Mouse (Mus musculus): ENCODE results near the gene Tmub1.
A peak's percentile ranks its signal among the peaks of the same experiment; 100 is the strongest.
"Not testable (repeated sequence)": the region's sequence is repeated elsewhere in the genome, so short reads cannot be mapped to it uniquely, and the experiment has no call there.

Gene Tmub1

DNA sequence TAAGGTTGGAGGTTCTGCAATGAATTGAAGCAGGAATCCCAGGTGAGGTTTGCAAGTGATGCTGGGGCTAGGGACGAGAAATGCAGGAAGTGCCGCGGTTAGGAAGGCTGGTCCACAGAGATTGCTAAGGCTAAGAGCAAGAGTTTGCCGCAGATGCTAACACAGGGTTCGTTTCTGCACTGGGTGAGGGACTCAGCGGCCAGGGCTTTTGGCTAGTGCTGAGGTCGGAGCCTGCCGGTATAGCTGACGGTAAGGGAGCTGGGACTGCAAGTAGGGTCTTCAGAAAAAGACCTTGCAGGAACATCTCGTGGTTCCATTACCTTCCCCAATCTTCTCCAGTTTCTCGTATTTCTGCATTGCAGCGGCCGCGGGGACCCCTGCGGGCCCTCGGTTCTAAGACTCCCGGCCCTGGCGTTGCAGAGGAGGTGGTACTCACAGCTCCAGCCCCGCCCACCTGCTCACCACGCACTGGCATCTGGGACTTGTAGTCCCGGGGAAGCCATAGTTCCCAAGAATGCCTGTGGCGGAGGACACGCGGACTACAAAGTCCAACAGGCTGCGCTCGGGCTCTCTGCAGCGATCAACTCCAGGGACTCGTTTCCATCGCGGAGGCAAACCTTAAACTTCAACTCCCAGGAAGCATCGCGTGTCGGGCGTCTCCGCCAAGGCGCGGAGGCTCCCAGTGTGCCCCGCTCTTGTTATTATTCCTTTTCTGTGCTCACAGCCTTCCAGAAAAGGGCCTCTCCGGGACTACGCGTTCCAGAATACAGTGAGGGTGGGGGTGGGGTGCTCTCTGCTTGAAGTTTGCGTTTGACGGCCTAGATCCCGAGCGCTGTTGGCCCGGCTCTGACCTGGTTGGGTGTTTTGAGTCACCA is 24.3 kb downstream of the Tmub1 start, which contains the start of the genes Cdk5 and Slc4a2:
TSS of gene Cdk5 (minus strand) at position 402 of the 875 bp plus-strand sequence.
TSS of gene Slc4a2 (plus strand) at position 709 of the 875 bp plus-strand sequence.
- peak; percentile 99 for DNase-seq

GRCm38 (mm10) chr5:24420381-24420780 is 27.3 kb downstream of the Tmub1 start:
- no peak for DNase-seq

GRCm38 (mm10) chr5:24417587-24417986 is 30.1 kb downstream of the Tmub1 start:
- DNase-seq: no peak

DNA sequence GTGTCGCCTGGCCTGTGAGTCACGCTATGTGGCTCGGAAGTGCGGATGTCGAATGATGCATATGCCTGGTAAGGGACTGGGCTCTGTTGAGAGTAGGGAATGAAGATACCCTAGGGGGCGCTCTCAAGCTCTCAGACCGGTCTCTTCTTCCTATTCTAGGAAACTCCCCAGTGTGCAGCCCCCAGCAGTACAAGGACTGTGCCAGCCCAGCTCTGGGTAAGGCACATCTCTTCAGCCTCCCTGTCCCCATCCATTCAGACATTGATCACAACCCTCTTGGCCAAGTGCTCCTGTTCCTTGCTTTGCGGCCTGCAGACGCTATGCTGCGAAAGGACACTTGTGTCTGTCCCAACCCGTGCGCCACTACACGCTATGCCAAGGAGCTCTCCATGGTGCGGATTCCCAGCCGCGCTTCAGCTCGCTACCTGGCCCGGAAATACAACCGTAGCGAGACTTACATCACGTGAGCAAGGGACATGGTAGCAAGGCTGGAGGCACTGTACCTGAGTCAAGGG is 31.4 kb downstream of the Tmub1 start:
- DNase-seq: peak; percentile 69 to 79

DNA sequence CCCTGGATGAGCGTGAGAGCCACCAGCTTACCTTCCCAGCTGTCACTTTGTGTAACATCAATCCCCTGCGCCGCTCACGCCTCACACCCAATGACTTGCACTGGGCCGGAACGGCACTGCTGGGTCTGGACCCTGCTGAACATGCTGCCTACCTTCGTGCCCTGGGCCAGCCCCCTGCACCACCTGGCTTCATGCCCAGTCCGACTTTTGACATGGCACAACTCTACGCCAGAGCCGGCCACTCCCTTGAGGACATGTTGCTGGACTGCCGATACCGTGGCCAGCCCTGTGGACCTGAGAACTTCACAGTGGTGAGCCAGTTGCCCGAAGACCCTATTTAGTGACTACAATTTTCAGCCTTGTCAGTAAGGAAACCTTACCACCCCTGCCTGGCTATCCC is 33.7 kb downstream of the Tmub1 start:
- DNase-seq: peak in 1 of 2 experiments; percentile 54

DNA sequence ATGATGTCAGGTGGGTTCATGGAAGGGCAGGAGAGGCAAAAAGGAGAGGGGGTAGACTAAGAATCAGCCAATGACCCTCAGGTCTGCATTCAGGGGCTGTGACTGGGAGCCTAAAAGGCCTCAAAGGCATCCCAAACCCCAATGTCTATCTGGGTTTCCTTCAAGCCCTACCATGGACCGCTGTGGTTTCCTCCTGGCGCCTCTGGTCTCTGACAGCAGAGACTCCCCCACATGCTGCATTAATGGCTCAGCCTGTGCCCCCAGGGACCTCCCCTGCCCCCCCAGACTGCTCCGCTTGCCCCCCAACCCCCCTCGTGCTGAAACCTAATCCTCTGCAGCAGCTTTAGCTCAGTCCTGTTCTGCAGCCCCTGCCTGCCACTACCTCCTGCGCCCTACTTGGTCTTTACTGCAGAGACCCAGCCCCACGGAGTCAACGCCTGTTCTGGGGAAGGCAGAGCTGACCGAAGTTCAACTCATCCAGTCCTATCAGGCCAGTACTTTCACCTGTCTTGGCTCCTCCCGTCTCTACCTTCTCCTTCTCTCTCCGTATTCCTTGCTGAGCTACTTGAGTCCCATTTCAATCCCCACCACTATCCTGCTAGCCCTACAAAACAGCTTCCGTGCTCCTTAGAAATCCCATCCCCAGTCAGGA is 34.5 kb downstream of the Tmub1 start, which contains the start of gene Asic3:
TSS of gene Asic3 (plus strand) at position 351 of the 652 bp plus-strand sequence.
- DNase-seq: peak in 1 of 2 experiments; percentile 54

DNA sequence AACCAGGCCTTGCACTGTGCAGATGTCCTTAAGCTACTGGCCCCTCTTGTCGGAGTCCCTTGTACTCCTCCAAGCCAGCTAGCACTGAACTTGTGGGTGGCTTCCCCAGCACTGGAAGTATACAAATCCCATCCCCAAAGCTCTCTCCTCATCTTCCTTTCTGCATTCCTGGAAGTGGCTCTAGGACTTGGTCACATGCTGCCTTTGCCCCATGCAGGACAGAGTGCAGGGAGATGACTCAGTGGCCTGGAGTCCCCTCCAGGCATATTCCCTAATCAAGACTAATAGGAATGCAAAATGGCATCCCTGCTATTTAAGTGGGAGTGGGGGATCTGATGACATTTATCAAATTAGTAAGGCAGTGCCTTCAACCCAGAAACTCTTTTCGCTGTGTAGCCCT is 35.6 kb downstream of the Tmub1 start:
- DNase-seq: no peak

GRCm38 (mm10) chr5:24409466-24409865 is 38.2 kb downstream of the Tmub1 start:
- no peak for DNase-seq

DNA sequence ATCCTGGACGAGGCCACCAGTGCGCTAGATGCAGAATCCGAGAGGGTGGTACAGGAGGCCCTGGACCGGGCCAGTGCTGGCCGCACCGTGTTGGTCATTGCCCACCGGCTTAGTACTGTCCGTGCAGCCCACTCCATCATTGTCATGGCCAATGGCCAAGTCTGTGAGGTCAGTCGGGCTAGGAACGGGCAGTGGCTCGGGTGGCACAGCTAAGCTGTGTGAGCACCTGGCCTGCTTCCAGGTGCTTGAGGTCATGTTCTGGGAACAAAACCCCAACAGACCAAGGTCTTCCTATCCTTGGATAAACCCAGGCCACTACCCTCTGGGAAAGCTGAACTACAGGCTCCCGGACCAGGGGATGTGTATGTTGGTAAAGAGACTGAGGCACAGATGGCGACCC is 39.0 kb downstream of the Tmub1 start:
- DNase-seq: peak; percentile 27 to 58

- no peak for DNase-seq
Measured at GRCm38 (mm10) chr5:24405389-24405876, 42.2 kb downstream of the Tmub1 start.

DNA sequence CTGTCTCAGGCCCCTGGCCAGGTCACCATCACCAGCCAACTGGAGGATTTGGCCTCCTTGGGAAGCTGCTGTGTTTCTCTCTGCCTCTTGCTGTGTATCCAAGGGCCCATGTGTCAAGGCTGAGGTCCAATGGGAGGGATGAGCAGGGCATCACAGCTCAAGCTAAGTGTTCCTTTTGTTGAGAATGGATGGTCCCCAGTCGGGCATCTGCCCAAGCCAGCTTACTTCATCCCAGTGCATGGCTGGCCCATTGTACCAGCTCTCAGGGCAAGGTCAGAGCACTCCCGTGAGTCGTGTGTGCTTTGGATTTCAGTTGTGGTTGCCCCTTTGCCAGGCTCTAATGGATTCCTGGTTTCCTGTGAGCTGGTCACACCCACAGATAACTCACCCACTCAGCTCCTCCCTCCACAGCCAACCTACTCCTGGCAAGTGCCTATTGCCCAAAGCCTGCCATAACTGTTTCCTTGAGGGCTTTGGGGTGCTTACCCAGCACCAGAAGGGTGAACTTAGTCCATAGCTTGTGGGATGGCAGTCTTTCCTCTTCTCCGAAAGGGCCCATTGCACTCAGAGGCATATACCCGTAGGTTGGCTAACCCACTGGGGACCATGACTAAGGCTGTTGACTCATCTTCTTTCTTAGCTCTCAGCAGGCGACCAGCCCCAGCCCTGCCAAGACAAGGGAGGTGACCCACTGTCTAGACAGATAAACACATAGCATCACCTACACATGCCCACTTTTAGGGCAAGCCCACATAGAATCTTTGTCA is 42.9 kb downstream of the Tmub1 start:
- DNase-seq: no peak

GRCm38 (mm10) chr5:24401969-24402368 is 45.7 kb downstream of the Tmub1 start:
- DNase-seq: no peak

GRCm38 (mm10) chr5:24400911-24401605 is 46.6 kb downstream of the Tmub1 start:
- DNase-seq: no peak

DNA sequence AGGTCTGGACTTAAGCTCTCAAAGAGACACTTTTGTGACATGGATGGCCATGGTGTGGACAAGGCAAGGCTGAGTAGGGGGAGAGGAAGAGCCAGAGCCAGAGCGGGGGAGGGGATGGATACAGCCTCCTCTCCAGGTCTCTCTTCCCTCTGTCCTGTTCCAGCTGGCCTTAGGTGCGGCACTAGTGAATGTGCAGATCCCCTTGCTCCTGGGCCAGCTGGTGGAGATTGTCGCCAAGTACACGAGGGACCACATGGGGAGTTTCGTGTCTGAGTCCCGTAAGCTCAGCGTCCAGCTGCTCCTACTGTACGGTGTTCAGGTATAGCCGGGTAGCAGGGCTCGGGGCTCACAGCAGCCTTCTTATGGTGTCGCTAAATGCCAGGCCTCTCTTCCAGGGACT is 47.3 kb downstream of the Tmub1 start:
- no peak for DNase-seq

GRCm38 (mm10) chr5:24399686-24400085 is 48.0 kb downstream of the Tmub1 start:
- DNase-seq: no peak

DNA sequence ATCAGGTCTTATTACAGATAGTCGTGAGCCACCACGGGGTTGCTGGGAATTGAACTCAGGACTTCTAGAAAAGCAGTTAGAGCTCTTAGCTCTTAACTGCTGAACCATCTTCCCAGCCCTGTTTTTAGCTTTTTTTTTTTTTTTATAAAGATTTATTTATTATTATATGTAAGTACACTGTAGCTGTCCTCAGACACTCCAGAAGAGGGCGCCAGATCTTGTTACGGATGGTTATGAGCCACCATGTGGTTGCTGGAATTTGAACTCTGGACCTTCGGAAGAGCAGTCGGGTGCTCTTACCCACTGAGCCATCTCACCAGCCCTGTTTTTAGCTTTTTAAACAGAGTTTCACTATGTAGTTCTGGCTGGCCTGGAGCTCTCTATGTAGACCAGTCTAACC is 51.4 kb downstream of the Tmub1 start:
- not testable (repeated sequence) for DNase-seq
